Mouse (Mus musculus) cerebellum, postnatal 25 days (tissue): ENCODE measurements around the gene Ptpre.
"Not testable (repeated sequence)": the region's sequence is repeated elsewhere in the genome, so short reads cannot be mapped to it uniquely, and the experiment has no call there.

ENCODE experiments used
- DNase-seq, 2 experiments: peaks; one replicate each; pipeline ENCODE4 v3.0.0; 2021; ENCODE audit warnings: mixed read lengths in 2 of 2

Ptpre gene

DNA sequence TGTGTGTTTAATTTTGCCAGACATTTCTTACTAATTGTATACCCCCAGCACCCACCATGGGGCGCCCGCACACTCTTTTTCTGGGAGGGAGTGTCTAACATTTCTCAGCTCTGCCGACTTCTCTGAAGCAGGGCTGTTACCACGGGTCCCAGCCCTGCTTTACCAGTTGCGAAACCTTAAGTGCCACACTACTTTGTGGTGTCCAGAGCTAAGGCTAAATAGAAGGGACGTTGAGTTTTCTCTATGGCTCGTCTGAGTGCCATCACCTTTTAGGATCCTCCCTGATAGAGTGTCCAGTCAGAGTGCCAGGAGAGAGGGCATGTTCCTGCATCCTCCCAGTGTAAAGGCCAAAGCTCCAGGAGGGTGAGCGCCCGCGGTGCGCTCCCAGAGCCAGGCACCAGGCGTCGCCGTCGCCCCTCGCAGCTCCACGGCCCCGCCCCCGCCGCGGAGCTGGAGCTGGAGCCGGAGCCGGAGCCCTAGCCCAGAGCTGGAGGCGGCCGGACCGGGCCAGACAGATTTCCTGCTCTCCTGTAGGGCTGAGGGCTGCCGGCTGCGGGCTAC lies at the start of gene Ptpre:
Gene Ptpre (plus strand): TSS at position 141 of the 561 bp plus-strand sequence.
- peak; percentile 94 to 95 for DNase-seq

DNA sequence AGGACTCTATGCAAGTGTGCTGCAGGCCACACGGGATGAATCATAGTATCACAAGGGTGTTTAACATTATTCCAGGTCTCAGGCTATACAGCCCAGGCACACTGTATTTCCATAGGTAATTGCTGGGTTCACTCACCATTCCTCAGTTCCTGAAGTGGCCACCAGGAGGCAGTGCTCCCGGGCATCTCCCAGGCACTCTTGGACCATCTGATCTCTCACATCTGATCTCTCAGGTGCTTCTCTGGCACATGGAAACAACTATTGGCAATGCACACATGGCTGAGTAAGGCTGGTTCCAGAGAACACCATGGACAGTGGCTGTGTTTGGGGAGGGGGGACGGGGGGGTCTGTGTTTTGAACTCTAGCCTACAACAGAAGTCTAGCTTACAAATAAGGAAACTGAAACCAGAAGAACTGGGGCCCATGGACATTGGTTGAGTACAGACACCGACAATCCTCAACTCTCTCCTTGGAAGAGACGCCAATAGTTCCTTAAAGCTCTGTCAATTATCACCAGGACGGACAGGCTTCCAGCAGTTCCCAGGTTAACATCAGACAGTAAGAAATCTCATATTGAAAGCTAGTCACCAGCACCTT lies 49.0 kb upstream of the Ptpre start:
- DNase-seq = peak; percentile 18 to 47

DNA sequence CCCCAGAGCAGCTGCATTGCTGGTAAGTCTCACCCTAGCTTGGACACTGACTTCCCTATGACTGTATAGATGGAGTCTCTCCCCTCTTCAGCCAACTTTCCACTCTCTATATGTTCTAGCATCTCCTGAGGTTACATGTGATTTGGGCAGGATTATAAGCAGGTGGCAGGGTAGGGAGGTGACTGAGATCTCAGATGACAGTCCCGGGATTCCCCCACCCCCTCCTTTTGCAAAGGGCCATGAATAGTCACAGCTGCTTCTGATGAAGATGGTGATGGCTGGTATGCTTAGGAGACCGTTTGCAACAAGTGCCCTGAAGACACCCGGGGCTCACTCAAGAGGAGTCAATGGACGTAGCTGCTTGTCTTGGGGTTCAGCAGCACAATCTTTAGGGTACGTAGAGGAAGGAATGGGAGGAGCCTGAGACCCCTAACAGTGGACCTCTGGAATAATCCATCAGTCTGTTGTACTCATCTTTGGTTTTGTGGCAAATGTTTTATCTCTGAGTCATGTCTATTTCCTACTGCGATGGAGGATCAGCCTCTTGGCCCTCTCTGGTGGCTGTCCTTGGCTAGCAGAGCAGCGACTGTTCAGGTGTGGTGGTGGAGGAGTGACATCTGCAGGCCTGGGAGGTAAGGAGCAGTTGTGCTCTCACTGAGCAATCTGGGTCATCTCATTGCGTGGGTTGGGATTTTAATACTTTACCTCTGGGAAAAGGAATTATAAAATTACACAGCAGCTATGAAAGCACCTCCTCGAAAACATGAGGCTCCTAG lies 47.4 kb upstream of the Ptpre start:
- no peak for DNase-seq

DNA sequence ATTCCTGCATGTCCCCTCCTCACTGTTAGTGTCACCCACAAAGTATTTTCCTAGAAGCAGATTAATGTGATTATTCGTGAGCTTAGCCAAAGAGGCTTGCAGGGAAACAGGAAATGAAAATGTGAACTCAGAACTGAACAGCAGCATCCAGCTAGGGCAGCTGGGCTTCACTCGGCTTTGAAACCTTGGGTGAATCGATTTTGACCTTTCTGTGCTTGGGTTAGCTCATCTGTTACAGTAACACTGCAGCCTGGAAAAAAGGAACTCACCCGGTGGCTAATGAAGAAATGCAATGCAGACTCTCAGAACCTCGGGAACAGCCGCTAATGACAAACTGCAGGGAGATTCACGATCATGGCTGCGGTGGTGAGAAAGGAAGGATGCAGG lies 46.8 kb upstream of the Ptpre start:
- no peak for DNase-seq

DNA sequence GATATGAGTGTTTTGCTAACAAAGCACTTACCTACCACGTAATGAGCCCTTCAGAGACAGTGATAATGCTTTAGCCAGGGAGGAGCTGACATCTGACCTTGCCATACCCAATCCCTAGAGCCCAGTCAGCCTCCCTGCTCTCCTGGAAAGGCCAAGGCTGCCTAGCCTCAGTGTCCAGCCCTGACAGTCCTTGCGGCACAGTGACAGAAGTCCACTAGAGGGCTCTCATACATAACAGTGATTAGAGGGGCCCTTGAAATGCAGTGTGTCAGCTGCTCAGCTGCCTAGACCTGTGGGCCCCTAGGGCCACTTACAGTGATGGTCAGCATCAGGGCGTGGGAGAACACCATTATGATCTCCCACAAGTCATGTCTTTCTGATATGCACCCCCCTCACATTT lies 42.0 kb upstream of the Ptpre start:
- DNase-seq = peak; percentile 24 to 57

DNA sequence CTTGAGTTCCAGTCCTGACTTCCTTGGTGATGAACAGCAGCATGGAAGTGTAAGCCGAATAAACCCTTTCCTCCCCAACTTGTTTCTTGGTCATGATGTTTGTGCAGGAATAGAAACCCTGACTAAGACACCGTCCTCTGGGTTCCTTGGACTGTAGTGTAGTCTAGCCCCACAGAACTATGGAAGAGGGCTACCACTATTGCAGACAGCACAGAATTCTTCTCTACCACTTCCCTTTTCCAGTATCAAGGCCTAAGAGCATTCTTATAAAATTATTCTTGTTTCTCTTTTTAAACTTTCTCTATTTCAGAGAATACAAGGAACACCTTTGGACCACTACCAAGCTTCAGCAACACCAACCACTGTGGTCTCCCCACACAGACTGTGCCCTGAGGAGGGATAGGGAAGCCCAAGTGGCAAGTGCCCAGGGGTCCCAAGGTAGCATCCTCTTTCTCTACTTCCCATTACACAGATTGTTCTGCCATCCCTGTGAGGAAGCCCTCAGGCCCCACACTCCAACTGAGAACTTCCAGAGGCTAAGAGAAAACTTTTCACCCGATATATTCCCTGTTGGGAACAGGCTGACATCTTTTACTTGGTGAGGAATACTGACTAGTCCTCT lies 38.6 kb upstream of the Ptpre start:
- DNase-seq = no peak

DNA sequence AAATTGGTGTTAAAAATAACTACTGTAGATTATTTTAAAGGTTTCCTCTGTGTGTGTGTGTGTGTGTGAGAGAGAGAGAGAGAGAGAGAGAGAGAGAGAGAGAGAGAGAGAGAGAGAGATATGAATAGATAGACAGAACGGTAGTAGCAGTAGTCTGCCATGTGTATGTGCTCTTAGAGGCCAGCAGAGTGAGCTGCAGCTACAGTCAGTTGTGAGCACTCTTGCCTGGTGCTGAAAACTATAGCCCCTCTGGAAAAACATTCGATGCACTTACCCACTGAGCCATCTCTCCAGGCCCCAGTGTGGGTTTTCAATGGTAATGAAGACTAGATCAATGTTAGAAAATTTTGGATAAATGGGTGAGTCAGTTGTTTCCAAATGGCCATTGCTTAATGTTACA lies 37.9 kb upstream of the Ptpre start:
- DNase-seq = no peak

DNA sequence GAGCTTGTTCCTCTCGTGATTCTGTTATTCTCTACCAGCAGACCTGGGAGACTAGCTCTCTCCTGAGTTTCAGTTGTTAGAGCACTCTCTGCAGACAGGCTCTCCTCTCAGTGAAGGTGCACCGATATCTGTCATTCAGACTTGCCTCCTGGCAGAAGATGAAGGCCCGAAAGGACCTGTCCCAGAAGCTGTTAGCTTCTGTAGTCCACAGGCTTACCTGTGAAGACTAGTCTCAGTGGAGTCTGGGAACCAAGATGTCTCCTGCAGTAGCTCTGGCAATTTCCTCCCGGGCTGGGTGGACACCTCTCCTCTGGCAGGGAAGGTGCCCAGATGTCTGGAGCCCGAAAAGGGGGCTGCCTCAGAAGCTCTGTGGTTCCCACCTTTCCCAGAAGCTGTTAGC lies 30.8 kb upstream of the Ptpre start:
- DNase-seq = not testable (repeated sequence)

DNA sequence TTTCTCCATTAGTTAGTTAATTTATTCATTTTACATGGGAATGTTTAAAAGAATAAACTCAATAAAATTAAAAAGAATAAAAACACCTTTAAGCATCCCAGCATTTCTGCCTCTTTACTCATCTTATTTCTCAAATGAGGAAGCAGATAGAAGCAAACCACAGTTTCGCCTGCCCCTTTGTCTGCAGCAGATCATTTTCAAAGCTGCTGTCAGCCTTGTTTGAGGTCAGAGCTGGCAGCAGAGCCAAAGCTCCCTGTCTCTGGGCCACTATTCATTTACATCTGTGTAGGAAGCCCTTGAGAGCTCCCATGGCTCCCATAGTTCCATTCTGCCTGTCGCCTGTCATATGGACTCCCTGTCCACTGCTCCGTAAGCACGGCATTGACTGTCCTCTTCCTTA lies 28.7 kb upstream of the Ptpre start:
- DNase-seq = no peak

DNA sequence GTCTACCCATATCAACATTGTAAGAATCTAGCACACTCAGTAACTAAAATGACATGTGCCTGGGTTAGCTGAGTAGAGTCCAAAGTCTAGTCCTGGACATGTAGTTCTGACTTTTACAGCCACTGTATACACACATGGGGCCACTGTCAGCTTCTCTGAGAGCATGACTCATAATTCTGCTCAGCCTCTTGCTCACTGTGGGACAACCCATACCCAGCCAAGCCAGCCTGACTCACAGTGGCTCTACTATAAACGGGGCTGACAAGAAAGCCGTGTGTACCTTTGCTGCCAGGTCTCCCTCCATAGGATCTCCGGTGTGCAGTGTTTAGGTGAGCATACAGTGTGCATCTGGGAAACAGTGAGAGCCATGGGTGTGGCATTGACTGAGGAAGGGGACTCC lies 28.0 kb upstream of the Ptpre start:
- DNase-seq = peak in 1 of 2 experiments; percentile 31

DNA sequence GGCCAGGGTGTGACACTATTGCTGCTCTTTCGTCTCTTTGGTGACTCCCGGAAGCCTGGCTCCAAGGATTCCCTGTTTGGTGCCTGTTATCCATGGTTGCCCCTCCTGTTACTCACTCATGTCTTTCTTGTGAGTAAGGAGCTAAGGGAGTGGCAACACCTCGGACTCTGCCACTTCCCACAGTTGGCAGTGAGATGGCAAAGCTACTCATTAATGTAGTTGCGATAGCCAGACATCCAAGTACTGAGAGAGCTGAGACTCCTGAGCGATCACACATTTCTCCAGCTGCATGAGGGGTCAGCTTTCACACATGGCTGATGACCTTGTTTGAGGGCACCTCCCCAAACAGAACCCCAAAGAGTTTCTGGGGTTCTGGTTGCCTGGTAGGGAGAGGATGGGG lies 26.9 kb upstream of the Ptpre start:
- DNase-seq = no peak

DNA sequence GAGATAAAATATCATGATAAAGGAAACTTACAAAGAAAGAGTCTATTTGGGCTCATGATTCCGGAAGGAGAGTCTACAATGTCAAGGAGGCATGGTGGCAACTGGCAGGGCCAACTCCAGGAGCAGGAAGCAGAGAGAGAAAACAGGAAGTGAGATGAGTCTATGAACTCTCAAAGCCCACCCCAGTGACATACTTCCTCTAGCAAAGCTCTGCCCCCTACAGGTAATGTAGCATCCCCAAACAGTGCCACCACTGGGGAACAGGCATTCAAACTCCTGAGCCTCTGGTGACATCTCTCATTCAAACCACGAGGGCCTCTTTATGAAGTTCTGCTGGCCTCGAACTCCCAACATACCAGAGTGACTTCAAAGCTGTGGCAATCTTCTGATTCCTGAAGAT lies 25.6 kb upstream of the Ptpre start:
- DNase-seq = no peak

DNA sequence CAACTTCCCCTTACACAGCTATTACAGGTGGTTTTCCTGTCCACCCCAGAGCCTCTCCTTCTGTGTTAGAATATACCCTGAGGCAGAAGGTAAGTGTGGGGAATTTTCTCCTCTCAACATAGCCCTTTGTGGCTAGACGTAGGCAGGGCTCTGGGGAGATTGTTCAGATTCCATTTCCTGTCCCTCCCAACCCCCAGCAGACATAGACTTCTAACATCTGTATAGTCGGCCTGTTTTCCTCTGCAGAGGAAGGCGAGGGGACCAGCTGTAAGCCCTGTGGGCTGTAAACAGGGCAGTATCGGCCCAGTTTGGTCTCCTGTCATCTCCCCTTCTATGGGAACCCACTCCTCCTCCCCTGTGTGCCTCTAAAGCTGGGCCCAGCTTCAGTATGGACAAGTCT lies 20.1 kb upstream of the Ptpre start:
- no peak for DNase-seq

DNA sequence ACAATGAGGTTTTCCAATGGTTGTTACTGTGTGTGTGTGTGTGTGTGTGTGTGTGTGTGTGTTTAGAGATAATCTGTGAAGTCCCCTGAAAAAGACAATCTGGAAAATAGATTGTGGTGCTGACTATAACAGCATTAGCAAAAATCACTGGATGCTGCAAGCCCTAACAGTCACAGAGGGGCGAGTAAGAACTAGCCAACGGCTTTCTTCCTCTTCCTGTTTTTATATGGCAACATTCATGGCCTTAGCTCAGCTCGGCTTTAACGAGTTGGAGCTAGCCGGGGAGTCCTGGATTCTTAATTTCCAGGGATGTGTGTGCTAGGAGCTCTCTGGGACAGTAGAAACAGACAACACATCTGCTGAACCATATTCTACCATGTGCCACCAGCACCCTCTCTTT lies 17.0 kb upstream of the Ptpre start:
- DNase-seq = no peak

DNA sequence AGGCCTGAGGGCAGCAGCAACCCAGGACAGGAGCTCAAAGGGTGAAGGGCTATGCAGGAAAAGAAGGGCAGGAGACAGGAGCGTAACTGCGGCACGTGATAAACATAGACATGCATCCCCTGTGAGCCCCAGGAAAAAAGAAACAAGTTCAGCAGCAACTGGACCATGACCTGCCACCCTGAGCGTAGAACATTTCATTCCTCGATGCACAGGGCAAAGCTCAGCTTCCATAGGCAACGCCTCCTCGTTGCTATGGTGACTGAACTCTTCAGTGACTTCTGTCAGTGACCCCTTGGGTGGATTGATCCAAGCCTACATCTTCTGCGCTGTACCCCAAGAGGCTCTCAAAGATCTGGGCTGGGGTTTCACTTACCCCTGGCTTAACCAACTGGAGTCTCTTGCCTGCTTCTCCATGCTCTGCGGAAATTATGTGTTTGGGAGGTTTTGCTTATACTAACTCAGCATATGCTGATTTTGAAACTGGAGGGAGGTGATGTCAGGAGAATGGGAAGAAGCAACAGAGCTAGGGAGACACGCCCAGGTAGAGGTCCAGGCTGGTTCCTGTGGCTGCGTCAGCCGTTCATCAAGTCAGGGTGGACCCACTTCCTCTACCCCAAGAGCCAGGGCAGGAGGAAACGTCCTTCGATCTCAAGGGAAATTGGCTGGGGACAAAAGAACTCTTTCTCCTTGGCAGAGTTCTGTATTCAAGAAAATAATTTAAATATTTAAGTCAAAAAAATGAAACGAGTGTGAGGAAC lies 15.3 kb upstream of the Ptpre start:
- no peak for DNase-seq

DNA sequence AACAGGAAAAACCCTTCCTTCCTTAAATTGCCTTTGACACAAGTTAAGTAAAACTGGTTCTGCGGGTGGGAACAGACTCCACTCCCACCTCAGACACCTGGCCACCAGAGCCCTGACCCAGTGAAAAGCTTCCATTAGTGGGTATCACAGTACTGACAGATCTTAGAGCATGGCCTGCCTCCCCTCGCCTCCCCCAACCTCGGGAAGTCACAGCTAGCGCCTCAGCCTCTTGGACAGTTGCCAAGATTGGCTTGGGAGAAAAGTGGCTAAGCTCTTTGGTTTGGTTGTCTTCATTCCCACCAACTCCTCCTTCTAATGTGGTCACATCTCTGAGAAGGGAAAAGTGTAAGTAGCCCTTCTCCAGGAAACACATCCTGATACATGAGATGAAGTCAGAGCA lies 13.3 kb upstream of the Ptpre start:
- no peak for DNase-seq

DNA sequence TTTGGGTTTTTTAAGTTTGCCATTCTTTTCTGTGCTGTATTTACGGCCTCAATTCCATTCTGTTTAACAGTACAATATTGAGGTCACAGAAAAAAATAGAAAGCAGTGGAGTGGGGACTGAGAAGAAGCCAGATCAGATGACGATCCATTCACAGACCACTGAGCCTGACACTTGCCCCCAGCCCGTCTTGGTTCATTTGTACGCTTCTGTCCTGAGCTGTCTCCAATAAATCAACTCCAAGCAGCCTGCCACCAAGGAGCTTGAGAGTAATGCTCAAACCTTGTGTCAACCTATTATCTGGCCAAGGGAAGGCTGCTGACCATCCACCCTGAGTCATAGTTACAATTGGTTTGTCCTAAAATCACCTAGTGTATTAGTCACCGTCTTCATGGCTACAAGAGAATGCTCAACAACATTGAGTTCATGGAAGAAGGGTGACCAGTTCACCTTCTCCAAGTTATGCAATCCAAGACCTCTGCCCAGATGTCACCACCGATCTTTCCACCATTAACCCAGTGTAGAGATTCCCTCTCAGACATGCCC lies 12.8 kb upstream of the Ptpre start:
- DNase-seq = no peak

DNA sequence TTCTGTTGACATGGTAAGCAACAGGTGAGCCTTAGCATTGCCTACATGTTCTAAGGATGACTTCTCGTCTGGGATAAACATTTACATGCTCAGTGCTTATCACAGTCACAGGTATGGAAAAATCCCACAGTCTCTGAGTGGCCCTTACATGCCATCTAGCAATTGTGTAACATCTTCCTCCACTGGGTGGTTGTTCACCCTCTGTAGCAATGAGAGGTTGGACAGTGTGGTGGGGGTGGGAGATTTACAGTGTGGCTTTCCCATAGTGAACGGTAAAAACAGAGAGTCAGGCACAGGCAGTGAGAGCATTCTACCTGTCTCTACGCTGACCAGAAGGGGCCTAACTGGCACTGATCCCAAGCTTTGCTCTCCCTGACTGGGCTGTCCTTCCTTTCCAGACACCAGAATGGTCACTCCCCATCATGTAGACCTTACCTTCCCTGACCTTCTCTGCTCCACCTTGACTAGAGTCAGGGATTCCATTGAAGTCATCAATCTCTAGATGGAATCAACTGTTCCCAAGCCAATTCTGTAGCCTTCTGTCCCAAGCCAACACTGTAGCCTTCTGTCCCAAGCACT lies 10.6 kb upstream of the Ptpre start:
- no peak for DNase-seq

DNA sequence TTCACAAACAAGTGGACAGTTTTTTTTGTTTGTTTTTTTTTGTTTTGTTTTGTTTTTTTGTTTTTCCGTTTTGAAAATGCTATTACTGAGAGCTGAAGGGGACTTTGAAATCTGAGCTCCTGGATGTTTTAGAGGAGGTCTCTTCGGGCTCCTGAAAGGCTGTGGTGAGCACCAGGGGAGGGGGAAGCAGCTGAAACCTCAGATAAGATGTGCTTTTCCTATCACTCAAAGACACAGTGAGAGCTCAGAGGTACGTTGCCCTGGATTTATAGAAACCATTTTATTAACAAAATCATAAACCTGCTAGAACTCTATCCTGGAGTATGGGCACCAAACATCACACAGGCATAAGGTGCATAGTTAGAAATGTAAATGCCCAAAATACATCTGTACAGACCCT lies 10.1 kb upstream of the Ptpre start:
- no peak for DNase-seq

DNA sequence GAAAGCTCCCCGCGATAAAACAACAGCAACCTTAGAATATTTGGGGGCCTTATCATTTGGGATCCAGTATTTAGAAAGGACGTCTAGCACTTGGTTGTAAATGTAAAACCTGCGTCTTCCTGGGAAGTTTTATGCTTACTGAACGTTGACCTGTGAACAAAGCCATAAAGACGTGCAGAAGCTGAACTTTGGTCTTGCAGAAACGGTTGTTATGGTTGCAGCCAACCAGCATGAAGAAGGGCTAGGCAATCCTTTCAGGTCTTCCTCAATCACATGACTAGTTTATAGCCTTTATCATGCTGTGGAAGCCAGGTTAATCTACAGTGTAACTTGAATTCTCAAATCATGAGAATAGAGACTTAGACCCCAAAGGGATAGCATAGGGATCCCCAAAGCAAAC lies 8.8 kb upstream of the Ptpre start, which contains the start of gene Clrn3:
Gene Clrn3 (minus strand): TSS at position 140 of the 400 bp plus-strand sequence.
- no peak for DNase-seq

DNA sequence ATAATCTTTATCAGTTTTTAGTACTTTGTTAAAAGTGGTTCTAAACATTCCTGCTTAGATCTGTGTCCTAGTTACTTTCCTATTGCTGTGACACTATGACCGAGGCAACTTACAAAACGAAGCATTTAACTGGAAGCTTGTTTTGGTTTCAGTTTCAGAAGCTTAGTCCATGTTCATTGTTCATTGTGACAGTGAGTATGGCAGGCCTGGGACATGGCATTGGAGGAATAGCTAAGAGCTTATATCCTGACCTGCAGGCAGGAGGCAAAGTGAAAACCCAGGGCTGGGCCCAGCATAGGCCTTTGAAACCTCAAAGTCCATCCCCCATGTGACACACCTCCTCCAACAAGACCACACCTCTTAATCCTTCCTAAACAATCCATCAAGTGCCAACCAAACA lies 8.2 kb upstream of the Ptpre start:
- DNase-seq = no peak

DNA sequence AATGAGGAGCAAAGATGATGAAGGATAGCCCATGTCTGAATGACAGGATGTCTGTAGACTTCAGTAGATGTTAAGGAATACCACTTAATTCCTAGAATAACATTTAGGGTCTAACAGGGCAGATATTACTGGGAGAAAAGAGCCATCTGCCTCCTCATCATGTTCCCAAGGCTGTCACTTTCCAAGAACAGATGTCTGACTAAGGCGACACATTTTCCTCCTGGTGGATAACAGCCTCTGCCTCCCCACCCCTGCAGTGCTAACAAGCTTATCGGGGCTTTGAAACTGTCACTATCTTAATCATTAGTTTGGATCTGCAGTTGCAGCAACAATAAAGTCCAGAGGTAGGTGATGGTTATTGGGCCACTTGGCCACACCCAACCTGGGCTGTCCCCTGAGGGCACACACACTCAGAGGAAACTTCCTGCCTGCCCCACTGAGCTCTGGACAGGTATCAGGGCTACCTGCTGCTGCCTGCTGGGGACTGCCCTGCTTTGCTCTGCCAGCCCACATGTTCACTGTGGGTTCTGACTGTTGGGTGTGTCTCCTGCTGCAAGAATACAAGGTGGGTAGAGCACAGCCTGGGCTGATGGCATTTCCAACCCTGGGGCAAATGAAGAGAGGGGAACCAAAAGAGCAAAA lies 2.6 kb upstream of the Ptpre start:
- peak in 1 of 2 experiments; percentile 14 for DNase-seq
